Mouse (Mus musculus) midbrain, embryonic 16.5 days (tissue): Measurements from ENCODE around the gene Asb6. TPM values are rescaled to one million over a fixed set of nuclear protein-coding genes. Genes with fewer than 3 reads are reported as not detected.

Experiments used
- ATAC-seq: fragments of 200-750 bp; cut with Nextera tagmentation; 2 replicates; pipeline ENCODE4 v1.8.0; 2017; ENCODE audit warnings: moderate TSS enrichment
- H3K27ac ChIP-seq: fragments of 300-500 bp; sonication (generic); 2 replicates; pipeline ENCODE4 v1.5.1; 2014; ENCODE audit warnings: mild to moderate bottlenecking, low read length, mixed read lengths
- H3K27me3 ChIP-seq: fragments of 300-500 bp; sonication (generic); 2 replicates; pipeline ENCODE4 v1.6.1; 2014; ENCODE audit warnings: low read depth, low read length, mixed read lengths; ENCODE audit not compliant: control insufficient read depth, insufficient read depth
- H3K36me3 ChIP-seq: fragments of 300-500 bp; sonication (generic); 2 replicates; pipeline ENCODE4 v1.6.1; 2014; ENCODE audit warnings: mild to moderate bottlenecking, low read length, moderate library complexity, mixed read lengths; ENCODE audit not compliant: control insufficient read depth, insufficient read depth
- H3K4me1 ChIP-seq: fragments of 300-500 bp; sonication (generic); 2 replicates; pipeline ENCODE4 v1.6.1; 2014; ENCODE audit warnings: mild to moderate bottlenecking, low read length, mixed read lengths; ENCODE audit not compliant: control insufficient read depth, insufficient read depth
- H3K4me2 ChIP-seq: fragments of 300-500 bp; sonication (generic); 2 replicates; pipeline ENCODE4 v1.6.1; 2014; ENCODE audit warnings: mild to moderate bottlenecking, low read length, mixed read lengths
- H3K4me3 ChIP-seq: fragments of 300-500 bp; sonication (generic); 2 replicates; pipeline ENCODE4 v1.5.1; 2014; ENCODE audit warnings: low read depth, mild to moderate bottlenecking, low read length, moderate library complexity, mixed read lengths
- H3K9ac ChIP-seq: fragments of 300-500 bp; sonication (generic); 2 replicates; pipeline ENCODE4 v1.6.1; 2014; ENCODE audit warnings: low read depth, low read length, mixed read lengths
- H3K9me3 ChIP-seq: fragments of 300-500 bp; sonication (generic); replicated peaks from 2 replicates; pipeline ENCODE4 v1.6.1; 2014; ENCODE audit warnings: mild to moderate bottlenecking, low read length, mixed read lengths; ENCODE audit not compliant: control insufficient read depth, poor library complexity, severe bottlenecking
- WGBS: fragments of 180-500 bp; shearing (Covaris S2); extraction: QIAGEN DNeasy Blood & Tissue Kit; methylation state at CpG from one replicate; pipeline ENCODE4 v1.1.7; 2014; 5-methylcytosine and 5-hydroxymethylcytosine counted together
- polyA plus RNA-seq: library from polyadenylated mRNA; unstranded; fragments of >200 nt; fragmentation: Nextera tagmentation; extraction: Ambion mirVana; gene quantifications from 2 replicates; pipeline ENCODE4 v1.2.1, GENCODE M21; 2015

The Asb6 gene
- polyA plus RNA-seq, 1 experiment from 2014 or later, result 41.7 TPM

DNA sequence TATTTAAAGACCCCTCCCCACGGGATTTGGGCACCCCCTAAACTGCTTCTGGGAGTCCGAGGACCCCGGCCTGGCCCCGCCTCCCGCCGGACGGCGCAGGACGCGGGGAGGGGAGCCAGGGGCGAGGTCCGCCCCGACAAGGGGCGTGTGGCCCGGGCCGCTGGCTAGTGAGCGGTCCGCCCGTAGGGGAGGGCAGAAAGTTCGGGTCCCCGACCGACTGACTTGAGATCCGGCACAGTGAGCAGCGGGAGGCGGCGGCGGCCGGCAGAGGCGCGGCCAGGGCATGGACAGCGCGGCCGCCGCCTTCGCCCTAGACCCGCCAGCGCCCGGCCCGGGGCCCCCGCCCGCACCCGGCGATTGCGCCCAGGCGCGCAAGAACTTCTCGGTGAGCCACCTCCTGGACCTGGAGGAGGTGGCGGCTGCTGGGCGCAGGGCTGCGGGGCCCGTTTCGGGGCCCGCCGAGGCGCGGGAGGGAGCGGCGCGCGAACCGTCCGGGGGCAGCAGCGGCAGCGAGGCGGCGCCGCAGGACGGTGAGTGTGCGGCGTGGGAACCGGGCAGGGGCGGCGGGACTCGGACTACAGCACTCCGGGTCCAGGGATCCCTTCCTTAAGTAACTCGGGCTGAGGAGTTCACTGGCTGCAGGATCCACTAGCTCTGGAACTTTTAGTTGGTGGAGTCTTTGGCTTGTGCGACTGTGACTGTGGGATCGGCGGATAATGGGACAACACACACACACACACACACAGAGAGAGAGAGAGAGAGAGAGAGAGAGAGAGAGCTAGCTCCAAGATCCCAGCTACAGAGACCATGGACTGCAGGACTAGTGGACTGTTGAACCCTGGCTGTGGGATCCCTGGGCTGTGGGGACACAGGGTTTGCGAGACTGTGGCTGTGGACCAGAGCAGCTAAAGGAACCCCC, 15.3 kb upstream of the Asb6 start:
- no peak for ATAC-seq
- 2% methylated on average over 52 of the region's 80 CpGs for WGBS

DNA sequence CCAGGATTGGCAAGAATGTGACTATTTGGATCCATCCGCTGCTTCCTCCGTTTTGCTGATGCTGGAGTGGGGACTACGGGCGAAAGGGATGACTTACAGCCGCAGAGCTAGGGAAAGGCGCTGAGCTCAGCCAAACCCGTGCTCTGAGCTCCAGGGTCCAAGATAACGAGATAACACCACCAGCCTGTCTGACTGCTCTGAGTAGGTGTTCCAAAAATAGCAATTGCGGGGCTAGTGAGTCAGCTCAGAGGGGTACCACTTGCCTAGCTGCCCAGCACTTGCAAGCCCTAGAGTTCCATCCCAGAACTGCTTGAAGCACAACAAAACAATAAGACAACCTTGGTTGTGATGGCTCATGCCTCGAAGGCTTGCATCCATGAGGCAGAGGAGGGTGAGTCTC, 12.5 kb upstream of the Asb6 start:
- H3K36me3 ChIP-seq, result no peaks in the 10 kb centered on the region
- no peak overlapping the region for H3K4me3 ChIP-seq
- peaks cover 7% of the 10 kb centered on the region for H3K4me1 ChIP-seq
- H3K9ac ChIP-seq, result no peak overlapping the region
- no peaks in the 10 kb centered on the region for H3K9me3 ChIP-seq
- no peak overlapping the region for H3K27ac ChIP-seq
- H3K27me3 ChIP-seq, result peaks cover 19% of the 10 kb centered on the region
- no peak overlapping the region for H3K4me2 ChIP-seq
- no peak for ATAC-seq
- 58% methylated on average over 10 of the region's 10 CpGs for WGBS

More for the DNA sequence above, 15.3 kb upstream of the Asb6 start:
- H3K4me2 ChIP-seq, result peak overlapping the region; percentile 74
- no peaks in the 10 kb centered on the region for H3K36me3 ChIP-seq
- H3K27ac ChIP-seq, result no peak overlapping the region
- H3K9me3 ChIP-seq, result no peaks in the 10 kb centered on the region
- peak overlapping the region; percentile 57 for H3K9ac ChIP-seq
- peak overlapping the region; percentile 40 for H3K4me3 ChIP-seq
- peaks cover 7% of the 10 kb centered on the region for H3K4me1 ChIP-seq
- peaks cover 19% of the 10 kb centered on the region for H3K27me3 ChIP-seq

DNA sequence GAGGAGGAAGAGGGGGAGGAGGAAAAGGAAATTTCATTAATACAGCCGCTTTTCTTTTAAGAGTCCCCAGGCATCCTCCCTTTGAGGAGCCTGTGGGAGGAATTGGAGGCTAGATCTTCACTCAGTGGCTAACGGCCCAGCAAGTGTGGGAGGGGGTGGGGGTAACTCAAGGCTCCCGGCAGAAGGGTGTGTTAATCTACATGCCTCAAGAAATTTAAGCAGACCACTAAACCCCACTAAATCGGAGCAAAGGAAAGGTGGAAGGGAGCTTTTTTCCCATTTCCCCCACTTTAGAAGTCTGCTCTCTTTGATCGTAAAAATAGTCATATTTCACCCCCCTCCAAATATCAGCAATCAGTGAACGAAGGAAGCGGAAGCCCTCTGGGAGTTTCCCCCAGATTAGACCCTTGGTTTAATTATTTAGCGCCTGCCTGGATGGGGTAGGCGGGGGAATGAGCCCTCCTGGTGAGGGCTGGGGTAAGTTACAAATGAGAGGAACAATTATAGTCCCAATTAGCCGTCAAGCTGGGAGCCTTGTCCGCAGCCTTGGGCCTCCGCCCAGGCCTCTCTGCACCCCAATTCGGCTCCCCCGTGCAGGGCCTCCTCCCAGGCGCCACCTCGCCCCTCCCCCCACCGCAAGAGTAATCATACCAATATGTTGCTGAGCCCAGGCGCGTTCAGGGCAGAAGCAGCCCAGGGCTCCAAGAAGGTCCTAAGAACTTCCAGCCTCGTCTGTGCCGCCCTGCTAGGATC, 6.3 kb upstream of the Asb6 start:
- no peak overlapping the region for H3K27ac ChIP-seq
- no peaks in the 10 kb centered on the region for H3K27me3 ChIP-seq
- no peak overlapping the region for H3K4me3 ChIP-seq
- no peak overlapping the region for H3K9ac ChIP-seq
- no peak for ATAC-seq
- H3K4me2 ChIP-seq, result no peak overlapping the region
- no peaks in the 10 kb centered on the region for H3K9me3 ChIP-seq
- 13% methylated on average over 21 of the region's 21 CpGs for WGBS
- H3K36me3 ChIP-seq, result no peaks in the 10 kb centered on the region
- H3K4me1 ChIP-seq, result no peaks in the 10 kb centered on the region

DNA sequence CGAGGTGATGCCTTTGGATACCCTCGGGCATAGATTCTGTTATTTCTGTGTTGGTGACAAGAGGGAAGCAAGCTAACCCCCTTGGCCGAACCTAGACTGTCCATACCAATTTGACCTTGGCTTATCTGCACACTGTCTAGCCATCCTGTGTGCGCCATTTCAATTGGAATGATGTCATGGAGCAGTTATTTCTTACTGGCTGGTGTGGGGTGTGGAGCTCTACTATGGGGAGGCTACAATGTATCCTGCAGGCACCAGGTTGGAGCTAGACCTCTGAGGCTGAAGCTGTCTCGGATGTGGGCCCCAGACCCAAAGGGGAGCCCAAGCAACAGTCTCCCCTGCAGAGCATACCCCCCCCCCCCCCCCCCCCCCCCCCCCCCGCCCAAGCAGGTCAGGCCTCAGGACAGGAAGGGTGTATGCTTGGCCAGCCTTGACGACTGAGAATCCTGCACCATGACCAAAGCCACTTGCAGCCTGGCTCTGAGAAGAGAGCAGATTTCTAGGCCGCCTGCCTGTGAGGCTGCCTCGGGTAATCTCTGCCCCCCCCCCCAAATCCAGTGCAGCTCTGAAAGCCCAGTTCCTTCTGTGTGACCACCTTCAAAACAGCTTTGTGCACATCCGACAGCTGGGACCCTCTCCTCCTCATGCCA, 4.4 kb upstream of the Asb6 start, which contains the start of gene Prrx2:
TSS of gene Prrx2 (plus strand) at position 600 of the 650 bp plus-strand sequence.
- no peaks in the 10 kb centered on the region for H3K9me3 ChIP-seq
- no peak within 1 kb of the TSS for H3K4me3 ChIP-seq
- H3K27ac ChIP-seq, result no peak within 1 kb of the TSS
- no peaks in the 10 kb centered on the region for H3K27me3 ChIP-seq
- H3K4me2 ChIP-seq, result no peak within 1 kb of the TSS
- no peak for ATAC-seq
- 69% methylated on average over 8 of the region's 10 CpGs for WGBS
- H3K4me1 ChIP-seq, result no peaks in the 10 kb centered on the region
- no peaks in the 10 kb centered on the region for H3K36me3 ChIP-seq
- no peak within 1 kb of the TSS for H3K9ac ChIP-seq

DNA sequence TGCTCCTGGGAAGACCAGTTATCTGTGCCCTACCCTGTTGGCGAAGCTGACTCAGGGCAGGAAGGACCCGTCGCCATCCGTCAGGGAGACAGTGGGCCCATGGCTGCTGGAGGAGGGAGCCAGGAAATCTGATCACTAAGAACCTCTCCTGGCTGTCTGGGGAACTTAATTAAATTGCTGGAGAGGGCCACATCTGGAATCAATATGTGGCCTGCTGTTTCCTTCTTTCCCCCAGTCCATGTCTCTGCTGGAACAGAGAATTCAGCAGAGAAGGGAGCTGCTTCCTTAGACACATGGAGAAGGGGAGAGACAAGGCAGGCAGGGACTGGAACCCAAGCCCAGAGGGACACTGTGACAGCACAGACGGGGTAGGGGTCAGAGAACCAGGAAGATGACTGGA, 3.5 kb upstream of the Asb6 start:
- H3K4me2 ChIP-seq, result no peak overlapping the region
- no peak overlapping the region for H3K9ac ChIP-seq
- H3K4me3 ChIP-seq, result no peak overlapping the region
- no peak for ATAC-seq
- no peak overlapping the region for H3K27ac ChIP-seq
- no peaks in the 10 kb centered on the region for H3K9me3 ChIP-seq
- no peaks in the 10 kb centered on the region for H3K4me1 ChIP-seq
- H3K27me3 ChIP-seq, result no peaks in the 10 kb centered on the region
- no peaks in the 10 kb centered on the region for H3K36me3 ChIP-seq
- WGBS, result 68% methylated on average over 5 of the region's 5 CpGs

DNA sequence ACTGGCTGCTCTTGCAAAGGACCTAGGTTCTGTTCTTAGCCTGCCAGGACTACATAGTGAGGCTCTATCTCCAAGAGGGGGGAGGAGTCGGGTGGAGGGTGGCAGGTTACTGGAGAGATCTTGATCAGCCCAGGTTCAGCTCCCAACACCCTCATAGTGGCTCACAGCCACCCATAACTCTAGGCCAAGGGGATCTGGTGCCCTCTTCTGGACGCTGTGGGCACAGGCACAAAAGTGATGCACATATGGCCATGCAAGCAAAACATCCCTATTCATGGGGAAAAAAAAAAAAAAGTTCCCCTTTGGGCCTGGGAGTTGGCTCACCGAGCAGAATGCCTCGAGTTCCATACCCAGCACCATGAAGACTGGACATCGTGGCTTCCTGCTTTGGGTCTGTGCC, 818 bp downstream of the Asb6 start:
- Histone ChIP-seq H3K4me2 (no peak overlapping the region), H3K4me1 (peaks cover 13% of the 10 kb centered on the region), H3K27me3 (no peaks in the 10 kb centered on the region), H3K9me3 (no peaks in the 10 kb centered on the region), H3K9ac (no peak overlapping the region), H3K4me3 (no peak overlapping the region), H3K27ac (no peak overlapping the region), H3K36me3 (peaks cover 10% of the 10 kb centered on the region)
- no peak for ATAC-seq
- WGBS, result 36% methylated on average over 5 of the region's 5 CpGs

DNA sequence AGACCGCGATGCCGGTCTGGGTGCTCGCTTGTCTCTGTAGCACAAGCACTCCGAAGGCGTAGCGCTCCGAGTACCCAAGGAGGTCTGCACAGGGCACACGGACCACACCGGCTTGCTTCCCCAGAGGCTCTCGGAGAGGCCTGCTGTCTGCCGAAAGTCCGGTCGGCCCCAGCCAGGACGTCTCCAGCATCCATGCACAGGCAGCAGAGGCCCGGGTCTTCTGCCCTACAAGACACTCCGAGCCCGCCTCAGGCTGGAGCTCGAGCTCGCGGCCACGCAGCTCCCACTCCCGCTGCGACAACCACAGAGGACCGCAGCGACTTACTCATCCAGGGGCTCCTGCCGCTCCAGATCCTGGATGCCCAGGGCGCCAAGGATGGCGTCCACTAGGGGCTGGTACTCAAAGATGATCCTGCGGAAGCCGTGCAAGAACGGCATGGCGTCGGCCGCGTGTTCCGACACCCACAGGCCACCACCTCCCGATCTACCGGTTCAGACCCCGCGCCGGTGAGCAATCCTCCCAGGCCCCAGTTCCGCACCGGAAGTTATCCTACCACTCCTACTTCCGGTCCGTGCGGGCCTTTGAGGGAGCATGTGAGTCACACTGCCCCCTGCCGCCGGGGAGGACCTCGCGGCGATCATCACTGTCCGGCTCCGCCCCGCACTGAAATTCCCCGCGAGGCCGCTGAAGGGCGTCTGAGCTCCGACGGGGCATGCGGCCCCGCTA, 2.2 kb downstream of the Asb6 start:
- peak; percentile 89 for ATAC-seq
- Histone ChIP-seq H3K4me1 (peaks cover 13% of the 10 kb centered on the region), H3K27ac (peak overlapping the region; percentile 68), H3K27me3 (no peaks in the 10 kb centered on the region), H3K36me3 (peaks cover 24% of the 10 kb centered on the region), H3K4me3 (peak overlapping the region; percentile 77), H3K9ac (peak overlapping the region; percentile 78), H3K9me3 (no peaks in the 10 kb centered on the region), H3K4me2 (peak overlapping the region; percentile 94)
- WGBS, result under 1% methylated on average over 63 of the region's 63 CpGs

DNA sequence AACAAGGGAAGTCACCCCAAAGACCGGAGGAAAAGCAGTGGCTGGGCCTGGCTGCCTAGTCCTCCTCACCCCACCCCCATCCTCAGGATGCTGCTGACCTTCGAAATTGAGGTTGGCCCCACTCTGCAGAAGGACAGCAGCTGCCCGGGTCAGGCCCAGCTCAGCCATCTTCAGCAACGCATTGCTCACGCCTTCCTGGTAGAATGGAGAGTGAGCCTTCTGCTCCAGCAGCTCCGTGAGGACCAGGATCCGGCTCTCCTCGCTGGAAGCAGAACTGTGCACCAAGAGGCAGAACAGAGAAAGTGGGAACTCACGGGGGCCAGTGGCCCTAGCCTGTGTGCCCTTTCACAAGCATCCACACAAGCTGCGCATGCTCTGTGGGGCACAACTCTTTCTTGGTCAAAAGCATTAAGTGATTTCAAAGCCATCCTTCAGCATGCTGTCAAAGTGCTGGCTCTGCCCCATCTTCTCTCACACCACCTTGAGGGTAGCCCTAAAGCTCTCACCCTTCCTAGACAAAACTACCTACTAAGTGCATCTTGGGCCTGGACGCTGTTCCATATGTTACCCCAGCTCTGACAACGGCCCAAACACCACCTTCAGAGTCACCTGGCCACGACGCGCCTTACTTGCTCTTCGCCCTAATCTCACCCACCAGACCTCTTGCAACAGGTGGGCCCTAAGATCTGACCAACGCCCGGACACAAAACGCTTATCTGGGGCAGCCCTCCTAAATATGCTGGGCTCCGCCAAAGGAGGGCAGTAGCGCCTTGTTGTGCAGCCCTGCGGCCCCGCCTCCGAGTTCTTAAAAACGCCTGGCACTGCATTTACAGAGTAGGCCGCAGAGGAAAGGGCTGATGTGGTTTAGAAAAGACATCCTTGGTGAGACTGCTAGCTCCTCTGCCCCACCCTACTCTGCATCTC, 3.0 kb downstream of the Asb6 start:
- ATAC-seq, result no peak
- peaks cover 31% of the 10 kb centered on the region for H3K36me3 ChIP-seq
- no peaks in the 10 kb centered on the region for H3K9me3 ChIP-seq
- H3K4me1 ChIP-seq, result peaks cover 13% of the 10 kb centered on the region
- H3K27me3 ChIP-seq, result no peaks in the 10 kb centered on the region
- peak overlapping the region; percentile 77 for H3K4me3 ChIP-seq
- 38% methylated on average over 26 of the region's 26 CpGs for WGBS
- H3K27ac ChIP-seq, result no peak overlapping the region; the same call in 1 of the 2 replicates
- peak overlapping the region; percentile 94 for H3K4me2 ChIP-seq
- H3K9ac ChIP-seq, result peak overlapping the region; percentile 78
